Mouse (Mus musculus): ENCODE results near the gene Mri1. TPM values are rescaled to one million over a fixed set of nuclear protein-coding genes. Genes with fewer than 3 reads are reported as not detected.

Mri1 gene
- polyA plus RNA-seq, 1 experiment: 37.1 TPM

- peak within 1 kb of the TSS; percentile 83 for H3K9ac ChIP-seq (ENCODE audit: low read depth, poor library complexity, severe bottlenecking)
- no peaks in the 10 kb centered on the region for H3K4me1 ChIP-seq (ENCODE audit: control insufficient read depth, insufficient read depth, low read length)
- H3K27me3 ChIP-seq (ENCODE audit: control insufficient read depth, insufficient read depth, low read length, poor library complexity, severe bottlenecking): no peaks in the 10 kb centered on the region
- no peaks in the 10 kb centered on the region for H3K9me3 ChIP-seq (replicated peaks; ENCODE audit: control insufficient read depth, insufficient read depth, low read length, poor library complexity, severe bottlenecking)
- TF ChIP-seq CTCF (IDR thresholded peaks at IDR 0.05; ENCODE audit: low read depth, low read length) (no peak), EP300 (IDR thresholded peaks at IDR 0.05; ENCODE audit: insufficient read depth, low read depth, low read length) (0 out of 2 replicates have a peak, but pooled peaks have one; percentile 46), POLR2A (IDR thresholded peaks at IDR 0.05; ENCODE audit: insufficient read depth, low read length) (peak; percentile 90)
- peak within 1 kb of the TSS; percentile 32; the same call in 1 of the 2 replicates for H3K27ac ChIP-seq (ENCODE audit: insufficient read depth, low read length)
- H3K36me3 ChIP-seq (ENCODE audit: control insufficient read depth, insufficient read depth, low read length, poor library complexity, severe bottlenecking): peaks cover 61% of the 10 kb centered on the region
- peak within 1 kb of the TSS; percentile 96 for H3K4me3 ChIP-seq (ENCODE audit: low read depth, low read length)
Measured at GRCm38 (mm10) chr8:84249257-84250170, 7.6 kb downstream of the Mri1 start, which contains the start of gene D8Ertd738e. D8Ertd738e (minus strand) TSS chr8:84249719.

GRCm38 (mm10) chr8:84241821-84242220, 15.3 kb downstream of the Mri1 start:
- no peak overlapping the region for H3K27ac ChIP-seq (ENCODE audit: insufficient read depth, low read length)
- H3K4me3 ChIP-seq (ENCODE audit: low read depth, low read length): no peak overlapping the region
- H3K36me3 ChIP-seq (ENCODE audit: control insufficient read depth, insufficient read depth, low read length, poor library complexity, severe bottlenecking): peaks cover 17% of the 10 kb centered on the region
- H3K9ac ChIP-seq (ENCODE audit: low read depth, poor library complexity, severe bottlenecking): no peak overlapping the region
- TF ChIP-seq POLR2A (IDR thresholded peaks at IDR 0.05; ENCODE audit: insufficient read depth, low read length) (no peak), EP300 (IDR thresholded peaks at IDR 0.05; ENCODE audit: insufficient read depth, low read depth, low read length) (no peak), CTCF (IDR thresholded peaks at IDR 0.05; ENCODE audit: low read depth, low read length) (no peak)
- no peaks in the 10 kb centered on the region for H3K9me3 ChIP-seq (replicated peaks; ENCODE audit: control insufficient read depth, insufficient read depth, low read length, poor library complexity, severe bottlenecking)
- H3K27me3 ChIP-seq (ENCODE audit: control insufficient read depth, insufficient read depth, low read length, poor library complexity, severe bottlenecking): no peaks in the 10 kb centered on the region
- H3K4me1 ChIP-seq (ENCODE audit: control insufficient read depth, insufficient read depth, low read length): peaks cover 2% of the 10 kb centered on the region

- Histone ChIP-seq H3K9me3 (replicated peaks; ENCODE audit: control insufficient read depth, insufficient read depth, low read length, poor library complexity, severe bottlenecking) (no peaks in the 10 kb centered on the region), H3K9ac (ENCODE audit: low read depth, poor library complexity, severe bottlenecking) (no peak overlapping the region), H3K27ac (ENCODE audit: insufficient read depth, low read length) (no peak overlapping the region), H3K36me3 (ENCODE audit: control insufficient read depth, insufficient read depth, low read length, poor library complexity, severe bottlenecking) (peaks cover 10% of the 10 kb centered on the region), H3K4me3 (ENCODE audit: low read depth, low read length) (no peak overlapping the region), H3K4me1 (ENCODE audit: control insufficient read depth, insufficient read depth, low read length) (peaks cover 2% of the 10 kb centered on the region), H3K27me3 (ENCODE audit: control insufficient read depth, insufficient read depth, low read length, poor library complexity, severe bottlenecking) (no peaks in the 10 kb centered on the region)
- no peak for TF ChIP-seq EP300 (IDR thresholded peaks at IDR 0.05; ENCODE audit: insufficient read depth, low read depth, low read length)
Measured at GRCm38 (mm10) chr8:84241167-84241566, 16.0 kb downstream of the Mri1 start.

- no peaks in the 10 kb centered on the region for H3K9me3 ChIP-seq (replicated peaks; ENCODE audit: control insufficient read depth, insufficient read depth, low read length, poor library complexity, severe bottlenecking)
- no peaks in the 10 kb centered on the region for H3K36me3 ChIP-seq (ENCODE audit: control insufficient read depth, insufficient read depth, low read length, poor library complexity, severe bottlenecking)
- H3K27me3 ChIP-seq (ENCODE audit: control insufficient read depth, insufficient read depth, low read length, poor library complexity, severe bottlenecking): no peaks in the 10 kb centered on the region
- peak overlapping the region; percentile 86 for H3K27ac ChIP-seq (ENCODE audit: insufficient read depth, low read length)
- peak overlapping the region; percentile 40 for H3K9ac ChIP-seq (ENCODE audit: low read depth, poor library complexity, severe bottlenecking)
- H3K4me1 ChIP-seq (ENCODE audit: control insufficient read depth, insufficient read depth, low read length): peaks cover 2% of the 10 kb centered on the region
- peak overlapping the region; percentile 80 for H3K4me3 ChIP-seq (ENCODE audit: low read depth, low read length)
- no peak for TF ChIP-seq CTCF (IDR thresholded peaks at IDR 0.05; ENCODE audit: low read depth, low read length)
- TF ChIP-seq EP300 (IDR thresholded peaks at IDR 0.05; ENCODE audit: insufficient read depth, low read depth, low read length): no peak
- TF ChIP-seq POLR2A (IDR thresholded peaks at IDR 0.05; ENCODE audit: insufficient read depth, low read length): no peak
Measured at GRCm38 (mm10) chr8:84237542-84238229, 19.4 kb downstream of the Mri1 start.

- peak within 1 kb of the TSS; percentile 95 for H3K9ac ChIP-seq (ENCODE audit: low read depth, poor library complexity, severe bottlenecking)
- H3K27ac ChIP-seq (ENCODE audit: insufficient read depth, low read length): peak within 1 kb of the TSS; percentile 86
- H3K36me3 ChIP-seq (ENCODE audit: control insufficient read depth, insufficient read depth, low read length, poor library complexity, severe bottlenecking): no peaks in the 10 kb centered on the region
- H3K9me3 ChIP-seq (replicated peaks; ENCODE audit: control insufficient read depth, insufficient read depth, low read length, poor library complexity, severe bottlenecking): no peaks in the 10 kb centered on the region
- no peak for TF ChIP-seq EP300 (IDR thresholded peaks at IDR 0.05; ENCODE audit: insufficient read depth, low read depth, low read length)
- TF ChIP-seq POLR2A (IDR thresholded peaks at IDR 0.05; ENCODE audit: insufficient read depth, low read length): no peak
- no peak for TF ChIP-seq CTCF (IDR thresholded peaks at IDR 0.05; ENCODE audit: low read depth, low read length)
- H3K27me3 ChIP-seq (ENCODE audit: control insufficient read depth, insufficient read depth, low read length, poor library complexity, severe bottlenecking): no peaks in the 10 kb centered on the region
- peaks cover 2% of the 10 kb centered on the region for H3K4me1 ChIP-seq (ENCODE audit: control insufficient read depth, insufficient read depth, low read length)
- H3K4me3 ChIP-seq (ENCODE audit: low read depth, low read length): peak within 1 kb of the TSS; percentile 80
Measured at GRCm38 (mm10) chr8:84236998-84237473, 20.1 kb downstream of the Mri1 start, which contains the start of gene Zswim4. Zswim4 (minus strand) TSS chr8:84237055.
